Mouse (Mus musculus) ZHBTc4 (cell line): ENCODE measurements around the gene Phactr1.
A peak's percentile ranks its signal among the peaks of the same experiment; 100 is the strongest.

Experiments
- DNase-seq: peaks from one replicate; pipeline ENCODE4 v3.0.0-alpha.2; 2011; ENCODE audit warnings: low read depth, low spot score

The Phactr1 gene

GRCm38 (mm10) chr13:43023005-43023404, 342.6 kb downstream of the Phactr1 start:
- DNase-seq: no peak

GRCm38 (mm10) chr13:43027568-43027967, 347.1 kb downstream of the Phactr1 start:
- DNase-seq: peak; percentile 24

- no peak for DNase-seq
Measured at GRCm38 (mm10) chr13:43030222-43030621, 349.8 kb downstream of the Phactr1 start.

DNA sequence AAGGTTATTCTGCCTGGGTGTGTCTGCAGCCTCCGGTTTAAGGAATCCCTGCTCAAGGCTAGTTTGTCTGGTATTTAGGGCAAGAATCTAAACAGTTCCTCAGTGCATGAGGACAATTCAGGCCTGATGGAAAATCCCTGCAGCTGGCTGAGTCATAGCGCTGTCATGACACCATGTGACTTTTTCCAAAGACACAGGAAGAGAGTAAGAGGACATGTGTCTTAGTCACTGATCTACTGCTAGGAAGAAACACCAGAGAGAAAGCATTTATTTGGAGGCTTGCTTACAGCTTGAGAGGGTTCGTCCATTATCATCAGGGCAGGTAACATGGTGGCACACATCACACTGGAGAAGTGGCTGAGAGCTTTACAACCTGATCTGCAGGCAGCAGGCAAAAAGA, 352.0 kb downstream of the Phactr1 start:
- no peak for DNase-seq

DNA sequence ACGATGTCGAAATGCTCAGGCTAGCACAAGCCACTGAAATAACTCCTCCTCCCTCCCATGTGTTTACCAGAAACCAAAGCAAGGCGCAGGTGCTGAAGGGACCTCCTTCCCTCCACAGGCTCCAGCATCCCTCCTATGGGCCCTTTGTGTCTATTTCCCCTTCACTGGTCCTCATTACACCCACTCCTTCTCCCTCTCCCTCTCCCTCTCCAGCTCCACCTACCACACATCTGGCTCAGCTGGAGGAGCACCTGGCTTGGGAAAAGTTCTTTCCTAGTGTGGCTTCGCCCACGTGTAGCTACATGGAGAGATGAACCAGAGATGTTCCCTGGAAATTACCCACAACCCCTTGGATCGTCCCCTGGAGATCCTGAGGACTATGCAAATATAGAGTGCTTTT, 356.1 kb downstream of the Phactr1 start:
- DNase-seq: no peak

DNA sequence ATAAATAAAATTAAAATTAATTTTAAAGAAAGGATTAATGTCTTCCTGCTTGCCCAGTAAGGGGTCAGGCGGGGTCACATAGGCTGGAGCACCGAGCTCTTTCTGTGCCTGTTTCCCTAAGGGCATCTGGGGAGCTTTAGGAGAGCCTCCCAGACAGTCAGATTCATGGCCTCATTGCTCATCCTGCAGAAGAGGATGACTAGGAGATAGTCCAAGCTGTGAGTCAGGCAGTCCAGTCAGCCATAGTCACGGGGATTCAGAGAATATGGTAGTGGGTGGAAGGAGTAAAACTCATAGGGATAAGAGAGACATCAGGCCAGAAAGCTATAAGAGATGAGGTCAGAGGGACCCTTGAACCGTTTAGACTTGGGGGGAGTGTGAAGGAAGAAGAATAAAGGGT, 362.3 kb downstream of the Phactr1 start:
- DNase-seq: no peak

DNA sequence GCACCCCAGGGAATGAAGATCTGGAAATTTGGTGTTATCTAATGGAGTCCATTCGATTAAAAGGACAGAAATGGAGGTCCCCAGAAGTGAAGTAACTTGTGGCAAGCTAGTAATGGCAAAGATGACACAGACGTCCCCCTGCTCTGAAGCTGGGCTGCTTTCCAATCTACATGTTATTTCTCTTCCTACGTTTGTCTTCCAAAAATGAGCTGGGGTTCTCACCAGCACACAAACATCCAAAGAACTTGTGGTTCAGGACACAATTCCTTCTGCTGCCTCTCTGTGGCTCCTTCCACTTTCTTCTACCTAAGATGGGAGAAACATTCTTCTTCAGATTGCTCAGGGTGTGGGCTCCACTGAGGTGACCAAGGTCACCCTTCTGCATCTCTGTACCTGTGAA, 368.1 kb downstream of the Phactr1 start:
- DNase-seq: no peak

GRCm38 (mm10) chr13:43053201-43053600, 372.8 kb downstream of the Phactr1 start:
- DNase-seq: peak; percentile 20

DNA sequence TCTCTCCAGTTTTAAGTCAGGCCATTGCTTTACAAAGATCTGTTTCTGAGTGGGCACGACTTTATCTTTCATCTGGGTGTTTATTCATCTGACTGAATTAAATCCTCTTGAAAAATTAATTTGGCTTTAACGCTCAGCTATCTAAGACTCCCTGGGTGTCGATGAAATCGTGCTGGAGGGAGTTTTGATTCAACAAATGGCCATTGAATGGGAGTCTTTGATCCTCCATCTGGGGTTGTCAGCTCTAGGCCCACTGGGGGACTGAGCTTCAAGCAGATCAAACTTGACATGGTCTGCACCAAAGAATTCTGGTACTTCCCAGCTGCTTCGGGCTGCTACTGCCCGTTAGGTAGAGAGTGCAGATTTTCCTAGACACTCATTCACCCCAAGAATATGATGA, 374.7 kb downstream of the Phactr1 start:
- no peak for DNase-seq

- DNase-seq: no peak
Measured at GRCm38 (mm10) chr13:43057104-43057503, 376.7 kb downstream of the Phactr1 start.

DNA sequence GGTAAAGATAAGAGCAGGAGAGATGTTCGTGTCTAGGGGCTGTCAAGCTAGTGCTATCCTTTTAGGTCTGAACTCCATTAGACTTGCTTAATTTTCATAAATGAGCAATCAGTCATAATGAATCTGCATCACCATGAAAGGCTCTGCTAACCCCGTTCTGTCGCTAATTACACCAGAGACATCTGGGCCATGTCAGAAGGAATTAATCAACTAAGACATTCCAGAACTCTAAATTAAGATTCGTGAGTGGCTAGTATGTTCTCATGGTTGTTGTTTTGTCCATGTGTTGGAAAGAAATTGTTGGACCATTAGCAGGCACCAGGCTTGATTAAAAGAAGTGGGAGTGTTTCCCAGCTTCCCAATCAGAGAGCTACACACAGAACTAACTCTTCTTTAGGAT, 382.9 kb downstream of the Phactr1 start:
- DNase-seq: no peak

GRCm38 (mm10) chr13:43068716-43069265, 388.4 kb downstream of the Phactr1 start:
- no peak for DNase-seq

- no peak for DNase-seq
Measured at GRCm38 (mm10) chr13:43070496-43070895, 390.1 kb downstream of the Phactr1 start.

DNA sequence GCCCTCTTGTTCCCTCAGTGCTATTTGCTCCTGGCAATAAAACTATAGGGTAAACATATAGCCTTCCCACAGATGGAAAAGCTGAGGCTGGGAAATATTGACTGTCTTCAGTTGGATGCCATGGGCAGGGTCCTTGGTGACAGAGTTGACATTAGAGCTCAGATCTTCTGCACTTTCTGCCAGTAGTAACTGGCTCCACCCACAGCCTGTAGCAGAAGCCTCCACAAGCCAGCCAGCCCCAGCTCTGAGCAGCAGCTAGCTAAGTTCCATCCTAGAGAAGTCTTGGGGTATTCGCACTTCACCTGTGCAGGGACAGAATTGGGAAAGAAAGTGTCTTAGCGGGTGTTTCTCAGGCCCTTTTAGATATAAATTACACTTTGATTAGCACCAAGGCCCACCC, 390.5 kb downstream of the Phactr1 start:
- no peak for DNase-seq

GRCm38 (mm10) chr13:43075456-43075855, 395.0 kb downstream of the Phactr1 start:
- DNase-seq: no peak

- DNase-seq: no peak
Measured at GRCm38 (mm10) chr13:43077485-43077884, 397.1 kb downstream of the Phactr1 start.

DNA sequence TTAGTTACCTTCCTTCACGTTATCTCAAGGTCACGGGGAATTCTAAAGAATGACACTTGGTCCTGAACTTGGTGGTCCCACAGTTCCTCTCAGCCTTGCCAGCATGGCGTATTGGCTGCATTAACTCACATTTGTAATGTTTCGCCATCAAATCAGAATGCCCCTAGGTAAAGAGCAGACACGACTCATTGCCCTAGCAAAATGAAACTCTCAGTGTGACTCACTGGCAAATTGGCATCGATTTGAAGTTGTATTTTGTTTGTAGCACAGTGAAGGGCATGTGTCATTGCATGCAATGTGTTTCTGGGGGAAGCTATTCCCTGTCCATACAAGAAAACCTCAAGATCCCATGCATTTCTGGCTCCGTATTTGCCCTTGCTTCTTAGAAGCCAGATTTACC, 404.8 kb downstream of the Phactr1 start:
- DNase-seq: no peak

- DNase-seq: peak; percentile 36
Measured at GRCm38 (mm10) chr13:43094365-43094764, 413.9 kb downstream of the Phactr1 start.

- no peak for DNase-seq
Measured at GRCm38 (mm10) chr13:43102943-43103342, 422.5 kb downstream of the Phactr1 start.

GRCm38 (mm10) chr13:43104496-43104895, 424.1 kb downstream of the Phactr1 start:
- DNase-seq: peak; percentile 19

- no peak for DNase-seq
Measured at GRCm38 (mm10) chr13:43112280-43112679, 431.9 kb downstream of the Phactr1 start.

GRCm38 (mm10) chr13:43112707-43113106, 432.3 kb downstream of the Phactr1 start:
- no peak for DNase-seq

- no peak for DNase-seq
Measured at GRCm38 (mm10) chr13:43113141-43113540, 432.7 kb downstream of the Phactr1 start.
